Mouse (Mus musculus): ENCODE measurements around the gene Ankrd39.
"Not testable (repeated sequence)": the region's sequence is repeated elsewhere in the genome, so short reads cannot be mapped to it uniquely, and the experiment has no call there.

Ankrd39 gene

DNA sequence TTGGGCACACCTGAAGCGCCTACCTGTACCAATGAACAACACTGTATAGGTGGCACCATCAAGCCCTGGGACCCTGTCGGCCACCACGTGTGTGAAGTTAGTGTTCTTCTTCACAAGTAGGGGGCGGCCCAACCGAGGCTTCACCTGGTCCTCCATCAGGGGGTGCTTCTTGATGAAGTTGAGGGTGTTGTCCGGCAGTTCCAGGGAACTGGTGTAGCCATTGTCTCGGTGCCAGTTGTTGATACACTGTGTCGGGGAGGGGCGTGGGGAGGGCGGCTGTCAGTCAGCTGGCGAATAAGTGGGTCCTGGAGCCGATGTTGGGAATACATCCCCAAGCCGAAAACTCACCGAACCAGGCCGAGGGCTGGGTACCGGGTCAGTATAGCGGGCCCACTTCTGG lies 4.7 kb upstream of the Ankrd39 start:
- no peak for DNase-seq (ENCODE audit: low spot score)

DNA sequence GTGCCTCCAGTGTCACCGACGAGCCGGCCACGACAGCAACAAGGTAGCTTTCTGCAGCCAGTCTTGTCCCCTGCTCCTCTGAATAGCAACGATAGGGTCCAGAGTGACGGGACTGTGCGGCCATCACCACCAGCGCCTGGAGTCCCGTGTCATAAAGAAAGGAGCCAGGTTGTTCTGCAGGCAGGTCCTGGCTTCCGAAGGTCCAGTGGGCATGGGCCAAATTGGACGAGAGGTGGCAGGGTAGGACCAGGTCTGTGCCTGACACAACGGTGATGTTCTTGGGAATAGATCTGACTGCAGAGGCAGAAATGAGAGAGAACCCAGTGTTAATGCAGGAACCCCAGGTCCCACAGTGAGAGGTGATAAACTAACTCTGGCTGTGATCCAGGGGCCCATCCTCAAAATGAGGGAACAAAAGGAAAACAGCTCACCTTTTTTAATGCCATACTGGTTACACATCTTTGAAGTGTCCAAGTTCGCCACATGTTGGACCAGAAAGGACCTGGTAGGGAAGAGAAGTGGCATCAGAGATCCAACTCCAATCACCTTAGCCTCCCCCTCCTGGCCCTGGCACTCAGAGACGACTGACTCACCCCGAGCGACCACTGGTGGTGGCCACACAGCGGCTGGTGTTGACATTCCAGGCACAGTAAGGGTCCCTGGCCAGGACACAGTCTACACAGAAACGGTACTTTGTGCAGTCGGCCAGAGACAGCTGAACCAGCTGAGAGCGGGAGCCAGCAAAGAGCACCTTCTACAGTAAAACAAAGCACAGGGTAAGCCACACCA lies 3.0 kb upstream of the Ankrd39 start:
- DNase-seq (ENCODE audit: low spot score): no peak

GRCm38 (mm10) chr1:36549491-36549890 lies 2.2 kb upstream of the Ankrd39 start:
- DNase-seq (ENCODE audit: low spot score): no peak

DNA sequence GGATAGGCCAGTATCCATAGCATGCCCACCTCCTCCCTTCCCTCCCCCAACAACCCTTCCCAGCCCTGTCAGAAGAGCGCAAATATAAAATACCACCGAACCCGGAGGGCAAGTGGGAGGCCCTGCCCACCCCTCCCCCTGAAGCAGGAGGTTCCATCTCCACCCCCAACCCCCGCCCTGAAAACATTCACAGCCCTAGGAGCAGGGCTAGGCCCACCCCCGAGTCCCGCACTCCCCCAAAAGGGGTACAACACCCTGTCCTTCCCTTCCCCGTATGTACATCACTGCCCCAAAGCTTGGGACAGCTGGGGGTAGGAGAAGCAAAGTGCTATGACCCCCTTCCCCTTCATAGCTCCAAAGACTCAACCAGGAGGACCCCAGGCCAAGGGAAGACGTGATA lies 1.5 kb upstream of the Ankrd39 start:
- DNase-seq (ENCODE audit: low spot score): no peak

DNA sequence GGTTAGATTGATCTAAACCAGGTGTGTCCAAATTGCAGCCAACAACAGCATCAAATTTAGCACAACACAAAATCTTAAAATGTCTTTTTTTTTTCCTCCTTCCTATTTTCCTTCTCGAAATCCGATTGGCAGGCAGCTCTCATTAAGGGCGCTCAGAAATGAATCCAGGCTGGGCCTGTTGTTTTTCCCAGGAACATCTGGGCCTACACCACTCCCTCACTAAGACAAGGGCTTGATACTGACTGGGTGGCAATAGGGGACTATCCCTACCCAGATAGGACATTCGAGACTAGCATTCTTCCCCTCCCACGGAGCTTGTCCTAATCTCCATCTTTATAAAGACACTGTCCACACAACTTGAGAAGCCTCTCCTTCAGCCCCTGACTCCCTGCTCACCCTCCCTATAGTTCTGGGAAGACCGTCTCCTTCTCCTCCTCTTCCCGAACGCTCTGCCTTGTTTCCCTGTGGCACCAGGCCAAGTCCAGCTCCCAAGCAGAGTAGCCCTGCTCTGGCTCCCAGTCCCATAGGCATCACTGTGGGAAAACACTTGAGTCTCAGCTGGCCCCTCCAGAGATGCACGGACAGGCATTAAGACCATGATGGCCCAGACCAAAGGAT lies 845 bp upstream of the Ankrd39 start:
- DNase-seq (ENCODE audit: low spot score): no peak

GRCm38 (mm10) chr1:36545845-36546600 lies 1.2 kb downstream of the Ankrd39 start:
- no peak for DNase-seq (ENCODE audit: low spot score)

- DNase-seq (ENCODE audit: low spot score): no peak
These were observed 1.9 kb downstream of the Ankrd39 start for GRCm38 (mm10) chr1:36545382-36545781.

GRCm38 (mm10) chr1:36542925-36543324 lies 4.3 kb downstream of the Ankrd39 start:
- DNase-seq (ENCODE audit: low spot score): no peak

DNA sequence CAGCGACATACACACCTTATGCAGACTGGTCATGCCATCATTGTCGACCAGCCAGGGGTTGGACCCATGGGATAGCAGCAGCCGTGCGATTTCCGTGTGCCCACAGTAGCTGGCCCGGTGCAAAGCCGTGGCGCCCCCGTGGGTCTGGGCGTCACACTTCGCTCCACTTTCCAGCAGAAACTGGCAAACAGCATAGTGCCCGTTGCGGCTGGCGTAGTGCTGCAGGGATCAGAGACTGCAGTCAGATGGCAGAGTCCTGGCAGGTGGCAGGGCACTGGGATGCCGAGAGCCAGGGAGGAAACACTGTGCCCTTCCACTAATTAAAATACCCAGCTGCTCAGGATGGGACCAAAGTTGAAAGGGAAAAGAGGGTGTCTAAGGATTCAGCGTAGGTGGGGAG lies 5.4 kb downstream of the Ankrd39 start:
- no peak for DNase-seq (ENCODE audit: low spot score)

DNA sequence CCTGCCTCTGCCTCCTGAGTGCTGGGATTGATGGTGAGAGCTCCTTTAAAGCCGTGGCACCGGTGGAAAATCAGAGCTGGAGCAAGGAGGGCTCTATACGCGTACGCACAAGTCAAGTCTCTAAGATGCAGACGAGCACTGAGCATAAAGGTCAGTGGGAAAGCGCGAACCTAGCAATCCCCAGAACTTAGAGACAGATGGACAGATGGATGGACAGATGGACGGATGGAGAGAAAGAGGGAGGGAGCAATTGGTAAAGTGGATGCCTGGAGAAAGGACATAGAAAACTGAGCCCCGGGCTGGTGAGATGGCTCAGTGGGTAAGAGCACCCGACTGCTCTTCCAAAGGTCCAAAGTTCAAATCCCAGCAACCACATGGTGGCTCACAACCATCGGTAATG lies 6.4 kb downstream of the Ankrd39 start:
- DNase-seq (ENCODE audit: low spot score): no peak

DNA sequence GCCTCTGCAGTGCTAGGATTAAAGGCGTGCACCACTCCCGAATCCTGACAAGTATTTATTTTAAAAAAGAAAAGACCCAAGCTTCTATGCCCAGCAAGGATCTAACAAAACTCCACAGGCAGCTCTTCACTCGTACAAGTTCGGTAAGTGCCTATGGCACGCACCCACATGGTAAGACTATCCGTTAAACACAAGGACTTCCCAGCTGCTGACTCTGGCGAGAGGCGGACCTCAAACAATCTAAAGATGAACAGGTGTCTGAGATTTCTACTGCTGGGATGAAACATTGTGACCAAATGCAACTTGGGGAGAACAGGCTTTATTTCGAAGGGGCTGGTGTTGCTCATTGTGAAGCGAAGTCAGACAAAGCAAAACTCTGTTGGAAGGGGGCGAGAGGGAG lies 7.1 kb downstream of the Ankrd39 start:
- DNase-seq (ENCODE audit: low spot score): no peak

DNA sequence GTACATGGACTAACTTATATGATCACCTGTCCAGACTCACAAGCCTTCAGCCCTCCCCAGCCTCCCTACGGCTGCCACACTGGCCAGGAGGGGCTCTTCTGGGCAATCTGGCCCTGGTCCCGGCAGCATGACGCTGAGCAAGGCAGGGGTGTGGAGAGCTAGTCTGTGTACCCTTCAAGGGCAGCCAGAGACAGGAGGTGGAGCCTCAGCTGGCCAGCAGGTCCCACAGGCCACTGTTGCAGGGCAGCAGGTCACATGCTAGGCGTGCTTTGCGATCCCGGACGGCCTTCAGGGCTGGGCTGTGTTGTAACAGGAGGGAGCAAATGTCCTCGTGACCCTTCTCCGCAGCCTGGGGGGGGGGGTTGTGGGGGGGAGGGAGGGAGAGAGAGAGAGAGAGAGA lies 8.1 kb downstream of the Ankrd39 start, which contains the start of gene Gm42417:
TSS of gene Gm42417 (minus strand) at position 244 of the 400 bp plus-strand sequence.
- DNase-seq (ENCODE audit: low spot score): no peak

DNA sequence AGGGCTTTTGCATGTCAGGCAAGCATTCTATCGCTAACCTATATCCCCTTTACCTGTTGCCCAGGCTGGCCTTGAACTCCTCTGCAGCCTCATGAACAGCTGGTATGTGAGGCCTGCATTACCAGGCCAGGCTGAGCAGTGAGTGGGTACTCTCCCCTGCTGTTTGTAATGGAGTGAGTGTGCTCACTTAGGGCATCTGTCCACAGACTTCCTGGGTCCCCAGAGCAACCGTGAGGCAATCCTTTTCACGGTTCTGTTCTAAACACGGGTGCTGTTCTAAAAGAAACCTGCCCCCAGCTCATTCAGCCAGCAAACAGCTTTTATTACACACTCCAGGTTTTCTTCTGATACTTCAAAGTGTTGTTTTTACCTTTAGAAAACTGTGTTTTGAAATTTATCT lies 8.5 kb downstream of the Ankrd39 start:
- no peak for DNase-seq (ENCODE audit: low spot score)

DNA sequence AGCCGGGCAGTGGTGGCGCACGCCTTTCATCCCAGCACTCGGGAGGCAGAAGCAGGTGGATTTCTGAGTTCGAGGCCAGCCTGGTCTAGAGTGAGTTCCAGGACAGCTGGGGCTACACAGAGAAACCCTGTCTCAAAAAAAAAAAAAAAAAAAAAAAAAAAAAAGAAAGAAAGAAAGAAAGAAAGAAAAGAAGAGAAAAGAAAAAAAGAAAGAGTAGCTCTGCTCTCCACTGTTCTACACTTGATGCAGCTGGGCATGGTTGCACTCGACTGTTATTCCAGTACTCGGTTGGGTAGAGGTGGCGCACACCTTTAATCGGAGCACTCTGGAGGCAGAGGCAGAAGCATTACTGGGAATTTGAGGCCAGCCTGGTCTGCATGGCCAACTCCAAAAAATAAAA lies 10.5 kb downstream of the Ankrd39 start, which contains the start of gene Ankrd23:
TSS of gene Ankrd23 (minus strand) at position 101 of the 400 bp plus-strand sequence.
- DNase-seq (ENCODE audit: low spot score): not testable (repeated sequence)

DNA sequence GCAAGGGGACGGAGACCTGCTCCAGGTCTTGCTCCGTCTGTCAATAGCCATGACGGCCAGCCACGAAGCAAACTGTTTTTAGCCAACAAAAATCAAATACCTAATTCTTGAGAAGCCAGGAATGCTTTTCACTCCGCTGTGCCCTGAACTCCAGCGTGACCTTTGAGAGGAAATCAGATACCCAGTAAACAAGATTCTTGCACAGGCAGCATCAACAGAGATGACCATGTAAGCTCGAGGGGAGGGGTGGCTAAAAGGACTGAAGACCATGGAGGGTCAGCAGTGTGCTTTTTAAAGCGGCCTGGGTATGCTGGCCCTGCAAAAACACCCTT lies 10.9 kb downstream of the Ankrd39 start:
- no peak for DNase-seq (ENCODE audit: low spot score)

- no peak for DNase-seq (ENCODE audit: low spot score)
These were observed 11.5 kb downstream of the Ankrd39 start for GRCm38 (mm10) chr1:36535477-36536396.

DNA sequence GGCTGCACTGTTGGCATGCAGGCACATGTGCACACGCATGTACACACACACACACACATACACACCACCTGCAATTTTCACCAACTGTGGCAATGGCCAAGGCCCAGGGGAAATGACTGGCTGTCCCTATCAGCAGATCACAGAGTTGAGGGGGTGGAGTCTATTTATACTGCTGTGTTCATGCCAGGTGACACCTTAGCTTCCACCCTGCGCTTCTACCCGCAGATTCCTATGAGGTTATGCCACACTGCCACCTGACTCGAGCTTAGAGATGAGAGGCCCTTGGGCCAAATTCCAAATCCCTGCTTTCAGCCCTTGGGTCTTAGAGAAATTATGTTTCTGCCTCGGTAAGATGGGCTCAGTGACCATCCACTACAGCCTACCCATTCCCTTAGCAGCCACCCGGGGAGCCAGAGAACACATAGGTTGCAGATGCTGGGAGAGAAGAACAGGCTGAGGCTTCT lies 12.6 kb downstream of the Ankrd39 start:
- no peak for DNase-seq (ENCODE audit: low spot score)

DNA sequence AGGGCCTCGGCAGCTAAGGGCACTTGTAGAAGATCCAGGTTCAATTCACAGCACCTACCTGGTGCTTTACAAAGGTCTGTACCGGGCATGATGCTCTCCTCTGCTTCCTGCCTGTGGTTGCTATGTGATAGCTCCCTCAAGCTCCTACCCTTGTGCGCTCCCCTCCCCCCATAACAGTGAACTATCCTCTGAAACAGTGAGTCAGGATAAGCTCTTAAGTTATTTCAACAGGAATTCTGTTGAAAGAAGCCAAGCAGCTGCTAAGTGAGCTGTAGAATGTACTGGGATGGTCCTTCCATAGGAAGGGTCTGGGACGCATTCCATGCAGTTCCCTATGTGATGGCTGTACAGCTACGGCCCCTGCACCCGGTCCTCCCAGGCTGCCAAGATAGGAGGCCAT lies 13.7 kb downstream of the Ankrd39 start:
- DNase-seq (ENCODE audit: low spot score): no peak

DNA sequence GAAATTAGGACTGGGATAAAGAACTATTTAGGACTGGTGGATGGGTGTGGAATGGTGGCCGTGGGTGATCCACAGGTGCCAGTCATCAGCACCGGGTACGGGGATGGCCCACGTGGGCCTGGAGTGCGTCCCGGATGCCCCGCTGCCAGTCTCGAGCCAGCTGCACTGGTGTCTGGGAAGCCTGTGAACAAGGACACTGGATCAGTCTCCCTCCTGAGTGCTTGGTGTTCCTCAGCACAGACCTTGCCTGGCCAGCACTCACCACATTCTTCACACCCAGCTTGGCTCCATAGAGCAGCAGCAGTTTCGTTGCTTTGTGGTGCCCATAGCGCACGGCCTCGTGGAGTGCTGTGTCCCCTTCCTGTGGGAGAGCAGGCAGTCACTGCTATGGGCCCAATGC lies 15.8 kb downstream of the Ankrd39 start:
- DNase-seq (ENCODE audit: low spot score): no peak

GRCm38 (mm10) chr1:36530962-36531361 lies 16.3 kb downstream of the Ankrd39 start:
- DNase-seq (ENCODE audit: low spot score): no peak

DNA sequence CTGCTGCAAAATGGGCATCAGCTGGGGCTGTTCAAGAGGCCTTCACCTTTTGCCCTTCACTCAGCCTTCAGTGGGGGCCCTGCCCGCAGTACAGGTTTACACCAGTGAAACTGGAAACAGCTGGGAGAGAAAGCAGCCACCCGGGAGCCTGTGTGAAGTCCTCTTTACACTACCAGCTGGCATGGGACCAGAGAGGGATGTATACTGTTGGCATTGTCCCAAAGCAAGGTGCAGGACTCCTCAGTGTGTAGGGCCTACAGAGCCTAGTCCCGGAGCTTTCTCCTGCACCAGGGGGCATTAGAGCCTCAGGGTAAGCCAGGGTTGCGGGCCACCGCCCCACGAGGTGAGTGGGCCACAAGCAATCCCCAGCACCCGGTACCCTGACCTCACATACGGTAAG lies 16.8 kb downstream of the Ankrd39 start:
- DNase-seq (ENCODE audit: low spot score): no peak

DNA sequence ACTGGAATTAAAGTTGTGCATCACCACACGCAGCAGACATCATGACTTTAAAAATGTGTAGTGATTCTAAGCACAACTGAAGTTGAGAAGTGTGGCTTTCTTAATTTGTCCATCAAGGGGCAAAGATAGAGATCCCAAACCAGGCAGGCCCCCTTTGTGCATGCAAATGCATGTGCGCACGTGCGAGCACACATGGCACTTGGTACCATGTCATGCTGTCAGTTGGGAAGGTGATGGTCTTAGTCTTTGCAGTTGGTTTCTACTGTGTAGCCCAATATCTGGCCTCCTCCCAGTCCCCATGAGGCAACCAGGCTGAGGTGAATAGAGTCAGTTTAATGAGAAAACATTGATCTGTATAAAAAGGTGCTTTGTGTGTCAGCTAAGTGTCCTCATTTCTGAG lies 17.4 kb downstream of the Ankrd39 start:
- no peak for DNase-seq (ENCODE audit: low spot score)

All from spleen, adult 12 weeks (tissue).